Mouse (Mus musculus) CH12.LX (cell line): Measurements from ENCODE around the gene Rora.

Experiments used
- BHLHE40 ChIP-seq: IDR thresholded peaks from 2 replicates; pipeline ENCODE4 v1.6.1; 2011; ENCODE audit warnings: mild to moderate bottlenecking, low read depth, low read length, improper control_type of control experiment
- CHD2 ChIP-seq: IDR thresholded peaks from 2 replicates; pipeline ENCODE4 v1.6.1; 2011; ENCODE audit warnings: low read length, improper control_type of control experiment
- CTCF ChIP-seq, 2 experiments: IDR thresholded peaks in 1 of 2; conservative IDR thresholded peaks in 1 of 2; 2 replicates each; pipeline ENCODE4 v1.5.1; 2011 to 2012; ENCODE audit warnings: low read depth in 2 of 2, low read length in 2 of 2, improper control_type of control experiment in 1 of 2, inconsistent platforms in 1 of 2, mild to moderate bottlenecking in 1 of 2, moderate library complexity in 1 of 2
- EP300 ChIP-seq: IDR thresholded peaks from 2 replicates; pipeline ENCODE4 v1.6.1; 2011; ENCODE audit warnings: low read length, improper control_type of control experiment
- HCFC1 ChIP-seq: IDR thresholded peaks from 2 replicates; pipeline ENCODE4 v1.6.1; 2012; ENCODE audit warnings: low read depth, mild to moderate bottlenecking, inconsistent platforms, low read length, improper control_type of control experiment
- IRF4 ChIP-seq: IDR thresholded peaks from 2 replicates; pipeline ENCODE4 v1.6.1; 2014; ENCODE audit warnings: low read depth, mild to moderate bottlenecking, inconsistent platforms, low read length, improper control_type of control experiment
- MAFK ChIP-seq: IDR thresholded peaks from 2 replicates; pipeline ENCODE4 v1.6.1; 2011; ENCODE audit warnings: low read length, improper control_type of control experiment; ENCODE audit not compliant: insufficient replicate concordance
- POLR2A ChIP-seq: IDR thresholded peaks from 2 replicates; pipeline ENCODE4 v1.6.1; 2011; ENCODE audit warnings: low read depth, mild to moderate bottlenecking, improper control_type of control experiment, low read length
- RAD21 ChIP-seq: IDR thresholded peaks from 2 replicates; pipeline ENCODE4 v1.6.1; 2011; ENCODE audit warnings: low read depth, mild to moderate bottlenecking, low read length, improper control_type of control experiment, moderate library complexity
- SIN3A ChIP-seq: IDR thresholded peaks from 2 replicates; pipeline ENCODE4 v1.6.1; 2012; ENCODE audit warnings: low read length, improper control_type of control experiment, inconsistent platforms
- SMC3 ChIP-seq: IDR thresholded peaks from 2 replicates; pipeline ENCODE4 v1.6.1; 2011; ENCODE audit warnings: low read depth, low read length, improper control_type of control experiment
- TCF12 ChIP-seq: IDR thresholded peaks from 2 replicates; pipeline ENCODE4 v1.6.1; 2014; ENCODE audit warnings: low read depth, mild to moderate bottlenecking, inconsistent platforms, low read length, improper control_type of control experiment
- USF1 ChIP-seq: IDR thresholded peaks from 2 replicates; pipeline ENCODE4 v1.6.1; 2014; ENCODE audit warnings: low read depth, mild to moderate bottlenecking, inconsistent platforms, low read length, improper control_type of control experiment

GRCm38 (mm10) chr9:68654333-68655017, 889 bp downstream of the Rora start:
- no peak for TF ChIP-seq CTCF (conservative IDR thresholded peaks at IDR 0.05 in 1 of 2, IDR thresholded peaks at IDR 0.05 in 1 of 2; ENCODE audit: low read depth in 2 of 2, low read length in 2 of 2)
- TF ChIP-seq EP300 = no peak
- no peak for TF ChIP-seq POLR2A
- no peak for TF ChIP-seq RAD21
- TF ChIP-seq TCF12 = no peak
- TF ChIP-seq SMC3 = no peak
- TF ChIP-seq SIN3A = no peak
- no peak for TF ChIP-seq USF1
- no peak for TF ChIP-seq HCFC1
- no peak for TF ChIP-seq BHLHE40
- TF ChIP-seq MAFK = no peak
- TF ChIP-seq CHD2 = no peak
- TF ChIP-seq IRF4 = no peak
